Mouse (Mus musculus): ENCODE data around the gene Bcl7a.

Bcl7a gene

DNA sequence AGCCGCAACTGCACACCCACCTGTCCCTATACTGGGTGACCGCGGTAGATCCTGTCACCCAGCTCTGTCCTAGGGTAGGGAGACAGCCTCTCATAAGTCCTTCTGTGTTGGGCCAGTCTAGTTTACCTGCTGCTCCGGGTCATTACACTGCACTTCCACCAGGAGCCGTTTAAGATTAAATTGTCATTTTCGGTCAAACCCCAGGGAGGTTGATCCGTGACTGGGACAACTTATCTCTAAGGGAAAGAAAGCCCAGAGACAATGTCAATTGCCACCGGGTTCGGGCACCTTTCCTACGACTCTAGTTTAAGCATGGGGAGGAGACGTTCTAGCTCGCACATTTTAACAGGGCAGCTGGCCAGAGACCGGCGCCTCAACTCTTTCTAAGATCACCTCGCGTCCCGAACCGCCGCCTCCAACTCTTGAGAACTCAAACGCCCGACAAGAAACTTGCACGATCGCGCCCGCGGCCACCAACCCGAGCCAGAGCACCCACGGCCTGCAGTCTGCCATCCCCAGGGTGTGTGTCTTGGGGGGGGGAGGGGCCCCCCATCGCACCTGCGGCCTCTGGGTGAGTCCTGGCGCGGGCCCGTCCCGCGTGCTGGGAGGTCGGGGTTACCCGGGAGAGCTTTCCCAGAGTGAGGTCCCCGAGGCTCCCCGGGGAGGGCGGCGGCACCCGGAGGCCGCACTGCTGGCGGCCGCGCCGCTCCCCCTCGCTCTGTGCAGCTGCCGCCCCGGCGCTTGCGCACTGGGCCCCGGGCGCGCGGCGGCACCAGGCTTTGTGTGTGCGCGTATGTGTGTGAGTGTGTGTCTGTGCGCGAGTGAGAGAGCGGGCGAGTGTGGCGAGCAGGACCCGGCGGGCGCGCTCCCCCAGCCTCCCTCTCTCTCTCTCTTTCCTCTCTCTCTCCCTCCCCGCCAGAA is at the start of gene Bcl7a:
TSS of gene Bcl7a (plus strand) at position 128 of the 921 bp plus-strand sequence.
- peak; percentile 95 for DNase-seq

DNA sequence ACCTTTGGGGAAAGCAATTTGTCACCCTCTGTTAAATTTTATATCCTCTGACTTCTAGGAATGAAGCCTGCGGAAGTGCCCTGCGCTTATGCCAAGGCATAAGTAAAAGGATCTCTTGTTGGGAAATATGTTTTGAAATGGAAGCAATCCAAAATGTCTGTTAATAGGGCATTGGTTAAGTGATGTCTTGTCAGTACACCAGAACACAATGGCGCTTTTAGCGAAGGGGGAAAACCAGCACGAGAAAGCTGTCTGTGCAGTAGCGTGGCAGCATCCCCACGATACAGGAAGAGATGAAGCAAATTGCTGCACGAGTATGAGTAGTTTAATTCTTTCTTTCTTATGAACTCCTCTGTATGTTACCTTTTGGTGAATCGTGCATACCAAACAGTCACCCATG is 49.0 kb upstream of the Bcl7a start:
- no peak for DNase-seq

DNA sequence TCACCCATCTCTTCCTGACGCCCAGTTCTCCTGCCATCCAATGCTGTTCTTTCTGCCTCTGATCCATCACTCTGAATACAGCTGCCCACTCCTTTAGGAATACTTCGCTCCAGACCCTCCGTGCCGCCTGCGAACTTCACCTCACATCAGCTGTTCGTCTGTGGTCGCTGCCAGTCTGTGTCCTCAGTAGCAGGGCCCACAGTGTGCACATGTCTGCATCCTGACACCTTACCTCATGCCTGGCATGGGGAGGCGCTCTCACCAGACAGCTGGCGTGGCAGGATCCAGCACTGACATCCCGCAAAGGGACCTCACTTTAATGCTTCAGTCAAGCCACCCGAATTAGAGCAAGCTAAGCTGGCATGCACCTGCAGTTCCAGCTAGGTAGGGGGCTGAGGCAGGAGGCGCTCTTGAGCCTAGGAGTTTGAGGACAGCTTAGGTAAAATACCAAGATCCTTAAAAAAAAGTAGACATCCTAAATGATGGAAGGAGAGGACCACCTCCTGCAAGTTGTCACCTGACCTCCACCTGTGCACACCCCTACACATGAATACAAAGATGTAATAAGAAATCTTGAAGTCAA is 47.3 kb upstream of the Bcl7a start:
- no peak for DNase-seq

DNA sequence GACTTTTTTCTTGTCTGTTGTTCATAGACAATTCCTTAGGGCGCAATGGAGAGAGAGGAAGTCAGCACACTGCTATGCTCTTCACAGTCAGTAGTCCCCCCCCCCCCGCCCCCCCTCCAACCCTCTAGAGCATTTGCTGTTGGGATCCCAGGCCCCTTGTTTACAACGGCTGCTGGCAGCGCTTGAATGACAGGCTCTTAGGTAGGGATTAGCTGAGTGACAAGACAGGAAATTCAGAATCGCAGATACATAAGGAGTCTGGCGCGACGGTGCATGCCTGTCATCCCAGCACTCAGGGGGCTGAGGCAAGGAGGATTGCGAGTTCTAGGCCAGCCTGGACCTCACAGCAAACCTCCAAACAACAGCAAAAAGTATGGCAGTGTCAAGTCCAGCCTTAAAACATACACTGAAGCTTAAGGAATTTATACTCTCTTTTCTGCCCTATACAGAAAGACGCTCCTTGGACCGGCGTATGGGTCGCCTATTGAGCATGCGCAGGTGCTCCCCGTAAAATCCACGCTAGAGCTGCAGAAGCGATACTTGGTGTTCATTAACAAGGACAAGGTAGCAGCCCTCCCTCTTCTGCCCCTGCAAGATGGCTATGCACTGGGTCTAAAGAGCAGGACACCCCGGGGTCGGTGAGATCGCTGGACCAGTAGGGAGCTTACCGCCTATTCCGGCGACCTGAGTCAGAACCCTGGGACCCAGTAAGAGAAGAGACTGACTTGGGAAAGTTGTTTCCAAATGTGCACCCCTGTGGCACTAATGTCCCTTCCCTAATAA is 46.5 kb upstream of the Bcl7a start:
- DNase-seq = no peak

DNA sequence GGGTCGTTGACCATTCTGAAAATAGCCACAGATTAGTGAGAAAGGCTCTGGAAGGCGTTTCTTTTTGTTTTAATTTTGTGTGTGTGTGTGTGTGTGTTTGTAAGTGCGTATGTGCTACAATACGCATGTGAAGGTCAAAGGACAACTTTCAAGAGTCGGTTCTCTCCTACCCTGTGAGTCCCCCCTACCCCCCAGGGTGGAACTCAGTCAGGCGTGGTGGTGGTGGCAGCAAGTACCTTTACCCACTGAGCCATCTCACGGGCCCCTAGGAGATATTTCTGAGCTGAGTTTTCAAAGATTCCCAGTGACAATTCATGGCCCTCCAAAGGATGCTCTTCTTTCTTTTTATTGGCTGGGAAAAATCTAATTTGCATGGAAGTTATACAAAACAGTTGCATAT is 45.8 kb upstream of the Bcl7a start:
- DNase-seq = no peak

DNA sequence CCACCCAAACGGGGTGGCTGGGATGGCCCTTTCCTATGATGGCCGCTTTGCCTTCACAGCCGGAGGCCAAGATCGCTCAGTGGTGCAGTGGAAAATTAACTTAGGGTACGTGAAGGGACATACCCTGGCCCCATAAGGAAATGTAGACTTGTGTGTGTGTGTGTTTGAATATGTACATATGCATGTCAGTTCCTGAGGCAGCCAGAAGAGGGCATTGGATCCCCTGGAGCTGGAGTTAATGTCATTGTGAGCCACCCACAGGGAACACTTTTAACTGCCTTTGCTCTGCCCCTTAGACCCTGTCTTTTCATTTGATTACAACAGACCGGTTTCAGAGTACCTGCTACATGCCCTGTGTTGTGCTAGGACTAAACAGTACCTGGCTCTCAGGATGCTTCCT is 45.1 kb upstream of the Bcl7a start:
- DNase-seq = no peak

DNA sequence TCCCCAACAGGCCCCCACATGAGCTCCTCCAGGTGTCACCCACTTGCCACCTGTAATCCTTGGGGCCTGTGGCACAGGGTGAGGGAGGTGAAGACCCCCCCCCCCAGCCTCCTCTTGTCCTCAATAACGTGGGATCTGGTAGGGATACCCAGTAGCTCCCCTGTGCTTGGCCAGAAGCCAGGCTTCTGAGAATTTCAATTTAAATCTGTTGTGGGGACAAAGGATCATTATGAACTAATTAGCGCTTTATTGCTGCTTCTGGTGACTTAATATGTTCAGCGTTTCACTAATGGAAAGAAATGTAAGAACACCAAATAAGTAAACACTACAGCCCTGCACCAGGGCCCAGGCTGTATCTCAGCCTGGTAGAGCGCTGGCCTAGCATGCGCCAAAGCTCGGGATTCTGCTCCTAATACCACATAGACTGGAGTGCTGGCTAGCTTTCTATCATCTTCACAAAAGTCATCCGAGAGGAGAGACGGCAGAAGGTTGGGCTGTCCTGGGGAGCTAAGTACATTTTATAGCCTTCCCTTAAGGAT is 43.1 kb upstream of the Bcl7a start:
- no peak for DNase-seq

DNA sequence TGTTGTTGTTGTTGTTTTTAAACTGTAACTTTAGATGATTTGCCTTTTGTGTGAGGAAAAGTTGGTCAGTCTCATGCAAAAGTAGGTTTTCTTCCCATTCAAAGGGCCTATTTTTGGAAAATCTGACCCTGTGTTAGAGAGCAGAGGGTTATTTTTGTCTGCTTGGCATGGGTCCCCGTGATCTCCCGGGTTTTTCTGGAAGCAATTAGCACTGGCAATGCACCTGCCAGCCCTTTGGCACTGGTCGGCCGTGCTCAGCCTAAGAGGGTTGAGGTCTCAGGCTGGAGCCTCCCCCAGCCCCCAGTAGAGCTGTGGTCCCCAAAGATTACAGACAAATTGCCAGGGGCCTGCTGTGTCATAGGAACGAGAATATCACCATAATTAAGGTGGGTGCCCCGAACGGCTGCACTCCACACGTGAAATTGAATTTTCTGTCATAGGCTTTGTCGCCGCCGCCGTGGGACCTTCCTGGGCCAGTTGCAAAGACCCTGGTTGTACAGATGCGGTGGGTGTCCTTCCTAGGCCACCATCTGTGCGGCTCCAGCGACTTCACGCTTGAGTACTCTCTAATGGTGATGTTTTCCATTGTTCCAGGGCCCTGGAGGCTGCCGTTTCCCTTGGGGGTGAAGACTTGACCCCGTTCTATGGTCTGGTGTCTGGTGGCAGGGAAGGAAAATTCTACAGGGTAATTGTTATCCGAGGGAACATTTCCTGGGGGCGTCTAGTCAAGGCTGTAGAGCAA is 41.7 kb upstream of the Bcl7a start:
- no peak for DNase-seq

DNA sequence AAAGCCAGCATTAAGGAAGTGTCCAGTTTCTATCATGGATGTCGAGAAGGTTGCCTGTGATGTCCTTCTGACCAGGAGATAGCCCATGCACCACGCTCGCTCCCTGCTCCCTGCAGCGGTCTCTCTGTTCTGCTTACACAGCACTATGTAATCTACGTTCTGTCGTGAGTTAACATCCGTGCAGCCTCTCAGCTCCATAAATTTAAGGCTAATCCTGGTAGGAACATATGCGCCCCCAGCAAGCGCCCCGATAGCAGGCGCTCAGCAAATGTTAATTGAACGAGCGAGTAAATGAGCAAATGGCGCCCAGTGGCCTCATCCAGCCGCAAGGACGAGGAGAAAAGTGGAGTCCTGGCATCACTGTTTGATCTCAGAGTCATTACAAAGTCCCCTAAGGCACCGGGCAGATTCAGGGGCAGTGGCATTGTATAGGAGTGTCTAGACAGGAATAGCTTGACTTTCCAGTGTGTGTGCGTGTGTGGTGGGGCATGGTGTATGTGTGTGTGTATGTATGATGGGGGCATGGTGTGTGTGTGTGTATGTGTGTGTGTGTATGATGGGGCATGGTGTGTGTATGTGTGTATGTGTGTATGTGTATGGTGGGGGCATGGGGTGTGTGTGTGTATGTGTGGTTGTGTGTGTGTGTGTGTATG is 35.9 kb upstream of the Bcl7a start:
- DNase-seq = no peak

DNA sequence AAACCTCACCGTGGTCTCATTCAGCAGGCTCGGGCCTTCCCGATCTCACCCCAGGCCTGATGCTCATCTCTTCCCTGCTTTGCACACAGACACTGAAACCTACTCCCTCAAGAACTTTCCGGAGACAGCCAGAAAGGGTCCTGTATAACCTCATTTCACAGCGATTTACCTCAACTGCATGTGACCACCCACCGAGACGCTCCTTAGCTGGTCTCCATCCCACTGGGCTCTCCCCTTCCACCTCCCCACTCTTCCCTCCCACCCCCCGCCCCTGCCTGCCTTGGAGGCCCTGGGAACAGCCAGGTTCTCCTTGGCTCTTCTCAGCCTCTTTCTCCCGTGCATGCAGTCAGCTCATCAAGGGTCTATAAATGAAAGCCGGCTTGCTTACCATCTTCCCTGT is 33.8 kb upstream of the Bcl7a start:
- DNase-seq = no peak

DNA sequence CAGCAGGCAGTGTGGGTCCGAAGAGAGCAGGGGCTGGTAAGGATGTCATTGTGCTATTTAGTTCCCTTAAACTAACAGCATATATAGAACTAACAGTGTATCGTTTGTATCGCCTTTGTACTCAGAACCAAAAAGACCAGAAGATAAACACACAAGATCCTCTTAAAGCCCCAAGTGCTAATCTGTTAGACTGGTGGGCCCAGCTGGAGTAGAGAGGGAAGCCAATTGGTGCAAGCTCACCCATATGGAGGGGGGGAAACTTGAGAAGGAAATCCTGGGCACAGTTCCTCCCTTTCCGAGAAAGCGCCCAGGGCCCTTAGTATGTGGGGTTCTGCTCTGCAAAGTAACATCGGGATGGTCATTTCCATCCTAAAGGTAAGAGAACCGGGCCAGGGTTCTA is 33.4 kb upstream of the Bcl7a start:
- no peak for DNase-seq

DNA sequence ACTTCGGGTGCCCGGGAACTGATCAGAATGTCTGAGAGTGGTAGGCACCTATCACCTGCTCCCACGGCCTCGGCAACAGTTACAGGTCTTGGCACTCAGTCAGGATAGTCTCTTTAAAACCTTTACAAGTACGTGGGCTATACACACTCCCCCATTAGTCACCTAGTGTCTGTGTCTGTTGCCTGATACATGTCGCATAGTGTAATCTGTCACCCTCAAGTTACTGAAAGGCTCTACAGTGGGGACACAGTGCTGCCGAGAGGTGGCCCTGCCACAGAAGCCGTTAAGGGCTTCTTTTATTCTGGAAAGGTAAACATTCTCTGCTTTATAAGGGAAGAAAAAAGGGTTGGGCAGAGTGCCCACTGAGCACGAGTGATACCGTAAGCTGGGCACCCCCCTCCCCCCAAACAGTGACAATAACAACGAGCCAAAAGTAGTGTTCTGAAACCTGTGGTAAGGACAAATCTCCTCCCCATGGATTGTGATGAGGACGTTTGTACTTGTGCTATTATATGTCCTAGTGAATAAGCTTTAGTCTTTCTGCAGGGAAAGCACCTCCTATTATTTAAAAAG is 30.5 kb upstream of the Bcl7a start:
- DNase-seq = no peak

DNA sequence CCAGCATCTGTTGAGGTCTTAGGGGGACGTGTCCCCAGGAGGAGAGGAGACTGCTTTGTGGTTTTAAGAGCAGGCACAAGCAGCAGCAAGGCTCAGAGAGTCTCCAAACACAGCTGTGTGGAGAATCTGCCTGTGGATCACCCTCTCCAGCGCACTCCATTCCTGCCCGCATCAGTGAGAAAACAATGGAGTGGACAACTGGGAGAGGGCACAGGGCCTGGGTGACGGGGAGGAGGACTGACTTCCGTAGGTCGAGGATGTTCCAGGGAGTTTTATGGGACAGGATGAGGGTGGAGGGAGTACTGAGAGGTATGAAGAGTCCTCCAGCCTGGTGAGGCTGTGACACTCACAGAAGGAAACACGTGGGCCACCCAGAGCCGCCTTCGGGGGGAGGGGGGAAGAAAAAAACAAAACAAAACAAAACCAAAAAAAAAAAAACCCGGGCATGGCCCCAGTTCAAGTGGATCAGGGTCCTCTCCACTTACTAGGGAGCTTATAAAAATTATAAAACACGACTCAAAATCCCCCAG is 29.7 kb upstream of the Bcl7a start:
- no peak for DNase-seq

DNA sequence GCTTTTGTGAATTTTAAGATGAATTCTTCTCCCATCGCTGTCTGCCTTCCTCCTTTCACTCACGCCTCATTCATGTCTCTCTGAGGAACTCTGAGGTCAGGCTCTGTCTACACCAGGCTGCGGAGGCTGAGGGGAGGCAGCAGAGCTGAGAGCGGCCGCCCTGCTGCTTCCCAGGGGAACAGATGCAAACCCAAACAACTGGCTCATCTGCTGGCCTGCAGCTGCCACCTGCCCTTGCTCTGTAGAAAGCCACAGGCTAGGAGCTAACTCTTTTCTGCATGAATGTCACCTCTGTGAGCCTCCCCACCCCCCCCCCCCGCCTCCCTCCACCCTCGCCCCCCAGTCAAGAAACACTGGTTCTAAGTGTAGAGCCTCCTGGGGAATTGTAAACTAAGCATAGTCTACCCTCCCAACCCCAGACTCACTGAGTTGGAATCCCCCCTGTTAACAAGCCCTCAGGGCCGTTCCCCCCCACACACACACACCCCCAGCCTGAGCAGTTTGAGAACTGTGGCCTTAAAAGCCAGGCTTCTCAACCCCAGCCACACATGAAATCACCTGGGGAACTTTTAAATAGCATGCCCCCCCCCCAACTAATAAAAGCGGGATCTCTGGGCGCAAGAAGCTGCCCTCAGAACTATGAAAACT is 28.3 kb upstream of the Bcl7a start:
- no peak for DNase-seq

DNA sequence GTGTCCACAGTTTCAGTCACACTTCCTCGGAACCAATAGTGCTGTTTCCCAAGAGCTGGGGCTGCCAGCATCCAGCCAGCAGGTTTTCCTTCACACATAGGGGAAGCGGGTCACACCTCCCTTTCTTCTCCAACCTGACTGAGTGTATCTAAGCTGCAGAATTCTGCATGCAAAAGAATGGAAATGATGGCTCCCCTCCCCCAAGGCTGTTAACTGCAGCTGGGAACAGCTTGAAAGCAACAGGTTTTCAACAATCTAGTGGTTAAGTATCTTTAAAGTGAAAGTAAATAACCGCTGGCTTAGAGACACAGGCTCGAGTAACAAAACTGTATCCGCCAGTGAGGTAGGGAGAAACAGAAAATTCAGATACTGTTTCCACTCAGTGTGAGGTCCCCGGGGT is 25.6 kb upstream of the Bcl7a start:
- no peak for DNase-seq

DNA sequence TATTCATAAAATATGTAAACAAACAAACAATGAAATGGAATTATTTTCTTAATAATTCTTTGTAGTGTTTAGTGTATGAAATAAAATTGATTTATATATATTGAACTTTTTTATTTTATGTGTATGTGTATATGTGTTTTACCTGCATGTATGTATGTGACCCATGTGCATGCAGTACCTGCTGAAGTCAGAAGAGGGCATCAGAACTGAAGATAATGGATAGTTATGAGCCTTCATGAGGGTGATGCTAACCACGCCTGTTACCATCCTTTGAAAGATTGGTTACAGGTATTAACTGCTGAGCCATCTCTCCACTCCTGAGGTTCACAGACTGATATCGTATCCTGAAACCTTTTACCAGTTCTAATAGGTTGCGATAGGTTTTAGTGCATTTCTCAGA is 23.5 kb upstream of the Bcl7a start:
- DNase-seq = no peak

DNA sequence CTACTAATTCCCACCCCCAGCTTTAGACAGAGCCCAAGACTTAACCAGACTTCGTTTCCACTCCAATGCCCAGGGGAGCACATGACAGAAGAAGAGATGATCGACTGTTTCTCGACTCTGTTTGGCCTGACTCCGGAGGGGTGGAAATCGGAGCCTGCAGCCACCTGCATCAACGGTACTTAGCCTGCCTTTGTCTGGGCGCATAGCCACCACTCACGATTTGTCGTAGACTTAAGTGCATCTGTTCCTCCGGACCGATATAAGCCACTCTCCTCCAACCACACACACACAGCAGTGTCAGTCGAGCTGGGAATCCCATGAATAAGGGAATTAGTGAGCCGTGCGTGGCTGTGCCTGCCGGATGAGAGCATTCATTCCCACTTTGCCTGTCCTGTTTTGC is 19.4 kb upstream of the Bcl7a start:
- DNase-seq = peak; percentile 20

DNA sequence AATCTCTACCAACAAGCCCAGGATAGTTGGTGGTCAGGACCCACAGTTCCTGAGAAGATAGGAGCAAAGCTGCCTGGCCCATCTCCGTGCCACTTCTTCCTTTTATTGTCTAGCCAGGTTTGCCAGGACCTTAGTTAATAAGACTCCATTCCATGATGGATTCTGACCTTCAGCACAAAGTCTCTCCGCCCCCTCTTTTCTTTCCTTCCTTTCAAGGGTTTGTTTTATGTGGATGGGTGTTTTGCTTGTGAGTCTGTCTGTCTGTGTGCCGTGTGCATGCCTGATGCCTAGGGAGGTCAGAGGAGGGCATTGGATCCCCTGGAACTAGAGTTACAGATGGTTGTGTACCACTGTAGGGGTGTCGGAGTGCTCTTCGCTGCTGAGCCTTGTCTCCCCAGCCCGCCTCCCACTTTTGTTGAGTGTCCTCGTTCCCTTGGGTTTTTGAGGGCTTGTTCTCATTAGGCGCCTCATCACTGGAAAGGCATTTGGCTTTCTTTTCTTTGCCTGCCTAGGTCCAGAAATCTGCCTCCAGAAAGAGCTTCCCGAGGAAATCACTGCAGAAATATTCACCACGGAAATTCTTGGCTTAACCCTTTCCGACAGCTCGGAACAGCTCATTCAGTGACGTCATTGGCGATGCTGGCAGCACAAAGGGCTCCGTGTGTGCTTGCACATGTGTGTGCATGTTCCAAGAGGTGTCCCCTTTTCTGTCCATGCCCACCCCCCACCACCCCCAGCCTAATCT is 17.5 kb upstream of the Bcl7a start:
- no peak for DNase-seq

DNA sequence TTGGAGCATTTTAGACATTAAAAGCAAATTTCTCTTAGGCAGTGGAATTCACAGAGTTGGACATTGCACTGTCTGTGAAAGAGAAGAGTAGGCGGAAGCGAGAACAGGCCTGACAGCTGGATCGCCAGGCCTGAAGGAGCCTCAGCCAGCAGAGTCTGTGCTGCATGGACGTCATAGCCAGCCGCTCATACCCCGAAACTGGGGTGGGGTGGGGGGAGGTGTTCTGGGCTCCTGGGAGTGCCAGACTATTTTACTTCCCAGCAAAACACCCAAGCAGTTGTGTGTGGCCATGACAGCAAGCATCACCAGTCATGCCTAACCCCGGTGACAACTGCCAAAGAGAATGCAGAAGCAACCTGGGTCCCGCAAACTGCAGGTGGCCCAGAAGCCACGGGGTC is 16.9 kb upstream of the Bcl7a start:
- peak; percentile 40 for DNase-seq

DNA sequence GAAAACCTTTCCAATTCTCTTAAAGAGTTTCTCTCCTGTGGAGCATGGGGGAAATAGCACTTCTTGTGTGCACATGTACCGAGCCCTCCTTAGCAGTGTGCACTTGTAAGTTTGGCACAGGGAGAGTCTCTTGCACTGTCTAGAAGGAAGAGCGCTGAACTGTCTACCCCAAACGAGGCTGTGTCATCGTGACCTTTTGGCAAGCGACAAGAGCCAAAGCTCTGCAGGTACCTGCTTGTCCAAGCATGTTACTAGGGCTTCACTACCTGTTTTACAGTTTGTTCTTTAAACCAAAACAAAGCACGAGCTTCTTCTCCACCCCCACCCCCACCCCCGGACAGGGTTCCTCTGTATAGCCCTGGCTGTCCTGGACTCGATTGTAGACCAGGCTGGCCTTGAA is 15.9 kb upstream of the Bcl7a start:
- DNase-seq = no peak
